Mouse (Mus musculus) left cerebral cortex, postnatal 4 days (tissue): ENCODE data around the gene Ak3. TPM values are rescaled to one million over a fixed set of nuclear protein-coding genes. Genes with fewer than 3 reads are reported as not detected.

Experiments used
- DNase-seq: peaks from one replicate; pipeline ENCODE4 v3.0.0-alpha.2; 2022
- intact Hi-C: fragments of 180-260 bp; cut with DNase I; formaldehyde crosslinking; loops from one replicate; pipeline ENCODE4 v1.15.1; 2025
- total RNA-seq, 2 experiments: library from RNA; stranded (reverse); gene quantifications; 2 replicates each; pipeline ENCODE4 v1.2.3; 2021

Ak3 gene
- total RNA-seq, 2 experiments from 2014 or later: 43.9 to 47.5 TPM

DNA sequence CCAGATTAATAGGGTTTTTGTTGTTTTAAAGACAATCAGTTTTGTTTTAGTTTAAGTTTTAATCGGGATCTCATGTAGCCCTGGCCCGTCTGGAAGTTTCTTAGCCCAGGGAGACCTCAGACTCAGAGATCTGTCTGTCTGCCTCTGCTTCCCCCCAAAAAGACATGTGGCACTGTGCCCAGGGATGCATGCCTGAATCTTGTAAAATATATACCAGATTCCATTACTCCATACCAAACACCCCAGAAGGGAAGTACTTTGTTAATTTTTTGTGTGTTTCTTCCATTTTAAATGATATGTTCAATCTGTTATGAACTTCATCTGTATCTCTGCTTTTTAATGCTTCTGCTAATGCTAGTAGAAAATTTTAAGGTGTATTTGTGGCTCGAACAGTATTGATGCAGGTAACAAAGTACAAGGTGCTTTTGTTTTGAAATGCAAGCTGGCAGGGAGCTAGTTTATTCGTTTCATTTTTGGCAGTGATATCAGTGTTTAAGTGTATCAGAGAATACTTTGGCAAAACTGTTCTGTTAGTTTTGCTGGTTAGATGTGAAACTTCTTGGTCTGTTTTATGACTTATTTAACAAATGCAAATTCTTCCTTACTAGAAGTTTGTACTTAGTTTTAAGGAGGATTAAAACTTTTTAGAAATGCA lies 49.7 kb downstream of the Ak3 start:
- no peak for DNase-seq
- intact Hi-C loops: no loop called here

DNA sequence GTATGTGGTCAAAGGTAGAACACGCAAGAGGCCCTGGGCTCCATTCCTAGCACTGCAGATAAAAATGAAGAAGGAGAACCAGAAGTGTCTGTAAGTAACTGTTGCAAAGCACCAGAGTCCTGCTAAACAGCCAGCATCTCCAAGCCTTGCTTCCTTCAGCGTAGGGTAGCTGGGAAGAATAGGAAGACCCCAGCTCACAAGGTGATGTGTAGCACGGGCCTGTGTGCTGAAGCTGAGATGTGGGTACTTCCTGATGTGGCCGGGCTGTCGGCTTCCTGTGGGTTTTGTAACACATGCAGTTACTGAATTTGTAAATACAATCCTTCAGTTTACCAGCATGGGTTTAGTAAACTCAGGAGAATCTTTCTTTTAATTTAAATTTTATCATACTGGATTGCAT lies 52.4 kb downstream of the Ak3 start:
- intact Hi-C loops: no loop called here
- no peak for DNase-seq

DNA sequence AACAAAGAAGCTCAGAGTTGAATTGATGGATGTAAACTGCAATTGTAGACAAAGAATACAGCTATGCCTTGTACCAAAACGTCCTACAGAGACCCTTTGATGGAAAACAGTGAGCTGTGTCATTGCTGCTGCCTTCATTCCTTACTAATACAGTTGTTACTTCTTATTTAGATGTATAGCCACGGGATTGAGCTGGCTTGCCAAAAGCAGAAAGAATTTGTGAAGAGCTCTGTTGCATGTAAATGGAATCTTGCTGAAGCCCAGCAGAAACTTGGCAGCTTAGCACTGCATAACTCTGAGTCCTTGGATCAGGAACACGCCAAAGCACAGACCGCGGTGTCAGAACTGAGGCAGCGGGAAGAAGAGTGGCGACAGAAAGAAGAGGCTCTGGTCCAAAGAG lies 52.9 kb downstream of the Ak3 start:
- DNase-seq: peak; percentile 41
- intact Hi-C loops: no loop called here

DNA sequence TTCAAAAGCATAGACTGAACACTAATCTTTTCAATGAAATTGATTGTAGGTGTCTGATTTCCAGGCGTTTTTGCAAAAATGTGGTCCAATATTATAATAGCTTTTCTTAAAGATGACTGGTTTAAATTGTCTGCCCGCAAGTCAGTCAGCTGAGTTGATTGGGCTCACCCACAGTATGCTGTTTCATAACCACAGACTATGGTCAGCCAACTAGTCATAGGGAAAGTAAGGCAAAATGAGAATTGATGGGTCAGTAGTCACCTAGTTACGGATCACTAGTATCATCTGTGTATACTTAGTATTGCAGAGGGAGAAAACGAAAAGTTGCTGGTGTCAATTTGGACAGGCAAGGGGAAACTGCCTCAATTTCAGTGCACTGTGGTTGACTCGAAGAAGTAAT lies 56.4 kb downstream of the Ak3 start:
- DNase-seq: no peak
- intact Hi-C loops: no loop called here

DNA sequence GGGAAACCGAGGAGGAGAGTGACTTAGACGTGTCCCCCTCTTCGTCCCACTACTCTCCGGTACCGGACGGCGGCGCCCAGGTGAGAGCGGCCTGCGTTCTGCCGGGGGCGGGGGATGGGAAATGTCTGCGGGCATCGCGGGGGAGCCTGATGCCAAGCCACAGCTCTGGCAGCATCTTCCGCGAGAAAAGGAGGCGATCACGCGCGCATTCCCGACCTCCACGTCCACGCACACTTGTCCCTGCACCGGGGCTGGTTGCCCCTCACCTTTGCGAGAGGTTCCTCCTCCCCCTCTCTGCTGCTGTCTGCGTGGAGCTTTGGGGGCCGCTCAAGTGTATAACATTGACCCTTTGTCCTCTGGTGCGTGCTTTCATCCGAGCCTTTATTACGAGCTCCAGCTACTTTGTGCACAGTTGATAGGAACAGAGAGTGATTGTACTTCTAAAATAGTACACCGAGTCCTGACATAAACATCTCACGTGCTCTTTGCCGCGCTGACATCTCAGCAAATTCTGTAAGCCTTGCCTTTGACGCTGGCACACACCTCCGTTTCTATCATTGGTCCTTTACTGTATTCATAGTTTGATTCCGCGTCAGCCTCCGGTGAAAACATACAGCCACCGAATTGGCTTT lies 57.1 kb downstream of the Ak3 start:
- intact Hi-C loops: no loop called here
- no peak for DNase-seq

DNA sequence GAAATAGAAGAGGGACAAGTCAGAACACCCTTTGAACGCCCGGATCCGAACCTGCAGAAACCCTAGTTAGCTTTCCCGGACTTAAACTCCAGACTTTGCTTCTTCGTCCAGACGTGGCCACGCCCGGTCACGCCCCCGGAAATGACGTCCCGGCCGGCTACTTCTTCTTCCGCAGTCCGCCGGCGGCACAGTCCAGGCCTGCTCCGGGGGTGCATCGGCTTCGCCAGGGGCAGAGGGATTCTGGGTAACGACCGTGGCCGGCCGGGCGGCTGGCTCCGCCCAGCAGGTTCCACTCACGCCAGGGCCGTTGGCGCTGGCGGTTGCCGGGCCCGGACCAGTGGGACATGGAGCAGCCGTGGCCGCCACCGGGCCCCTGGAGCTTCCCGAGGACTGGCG lies 57.6 kb downstream of the Ak3 start, which contains the start of gene Cdc37l1:
Gene Cdc37l1, plus strand, starts transcription at position 159 of the 396 bp plus-strand sequence.
- peak; percentile 98 for DNase-seq
- intact Hi-C loops: no loop called here

DNA sequence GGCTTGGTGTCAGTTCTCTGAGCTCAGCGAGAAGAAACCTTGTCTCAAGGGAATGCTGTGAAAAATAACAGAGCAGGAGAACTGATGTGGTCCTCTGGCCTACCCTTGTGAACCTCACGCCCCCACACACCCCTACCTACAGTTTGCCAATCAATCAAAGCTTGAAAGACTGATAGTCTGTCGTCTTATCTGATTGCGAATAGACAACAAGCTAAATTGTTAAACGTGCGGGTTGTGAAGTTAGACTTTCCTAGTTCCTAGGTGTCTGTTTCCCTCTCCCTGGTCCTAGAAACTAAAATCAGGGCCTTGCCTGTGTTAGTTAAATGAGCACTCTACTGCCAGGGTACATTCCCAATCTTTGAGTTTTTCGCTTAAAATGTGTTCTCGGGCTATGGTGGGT lies 58.2 kb downstream of the Ak3 start:
- intact Hi-C loops: no loop called here
- DNase-seq: no peak

DNA sequence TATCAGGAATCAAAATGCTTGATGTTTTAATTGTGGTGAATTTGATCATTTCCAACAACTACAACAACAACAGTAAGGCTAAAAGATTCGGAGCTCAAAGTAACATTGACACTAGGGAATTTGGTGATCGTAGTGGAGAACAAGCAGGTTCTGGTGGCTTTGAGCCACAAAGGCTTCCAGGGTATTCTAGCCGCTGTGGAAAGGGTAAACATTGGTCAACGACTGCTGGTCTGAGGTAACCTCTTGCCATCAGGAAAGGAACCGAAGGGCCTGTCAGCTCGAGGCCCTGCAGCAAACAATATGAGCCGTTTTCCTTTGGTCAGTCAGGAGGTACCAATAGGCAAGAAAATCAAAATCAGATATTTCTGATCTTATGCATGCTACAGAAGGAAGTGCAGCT lies 65.1 kb downstream of the Ak3 start:
- DNase-seq: no peak
- intact Hi-C loops: no loop called here

DNA sequence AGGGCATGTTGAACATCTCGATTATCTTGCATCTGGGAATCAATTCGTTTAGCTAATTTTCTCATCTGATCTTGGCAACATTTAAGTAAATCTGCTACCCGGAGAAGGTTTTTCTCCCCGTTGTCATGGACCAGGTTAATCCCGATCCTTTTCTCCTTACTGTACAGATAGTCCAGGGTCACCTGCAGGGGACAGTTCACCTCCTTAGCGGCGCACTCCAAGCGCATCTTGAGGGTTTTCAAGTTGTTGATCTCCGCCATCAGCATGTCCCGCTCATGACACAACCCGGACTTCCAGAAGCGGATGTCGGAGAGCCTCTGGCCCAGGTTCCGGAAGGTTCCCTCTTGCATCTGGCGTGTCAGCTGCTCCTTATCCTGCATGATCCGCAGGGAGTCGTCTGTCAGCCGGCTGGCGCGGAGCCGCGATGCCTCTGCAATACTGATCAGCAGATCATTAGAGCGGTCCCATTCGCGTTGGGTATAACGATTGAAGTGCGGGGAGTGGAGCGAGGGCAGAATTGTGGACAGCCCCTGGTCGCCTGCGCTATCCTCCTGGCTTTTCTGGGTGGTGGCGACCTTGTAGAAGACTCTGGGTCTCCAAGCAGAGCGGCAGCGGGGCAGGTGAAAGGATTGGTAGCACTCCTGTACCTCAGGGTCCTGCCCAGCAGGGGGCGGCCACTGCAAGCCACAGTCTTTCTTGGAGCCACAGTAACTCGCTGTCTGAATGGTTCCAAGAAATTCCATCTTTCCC lies 72.7 kb downstream of the Ak3 start:
- intact Hi-C loops: loop anchor here (10.0 kb wide), 1 partner anchor 380 kb away; no protein-coding TSS in a partner anchor
- DNase-seq: peak; percentile 78

Other genes starting within 250 kb of the Ak3 start
- gene Slc1a1, start 212.9 kb downstream of the Ak3 start, total RNA-seq: 10 to 100 TPM; 75.5 to 78.0 TPM
- gene Plpp6, start 84.0 kb downstream of the Ak3 start, total RNA-seq: 10 to 100 TPM; 18.7 to 20.9 TPM
- 1 to 10 TPM; 4.1 to 5.3 TPM for gene 4430402I18Rik, start 80.2 kb downstream of the Ak3 start, total RNA-seq
- gene Cdc37l1, start 57.6 kb downstream of the Ak3 start, total RNA-seq: 10 to 100 TPM; 67.1 to 73.0 TPM
- 10 to 100 TPM; 18.1 to 18.3 TPM for gene Rcl1, start 53.4 kb upstream of the Ak3 start, total RNA-seq
- gene Jak2, start 203.9 kb upstream of the Ak3 start, total RNA-seq: 10 to 100 TPM; 52.9 to 58.9 TPM